Mouse (Mus musculus): ENCODE measurements at regions not wholly inside any gene's neighbourhood (a gene's known extent, or its start where the extent isn't known, plus 50 kb on each side); places are given as distances from the start of the nearest gene placed in this dataset.

GRCm38 (mm10) chr6:100975835-100976234 is 142.4 kb downstream of the Ppp4r2 start:
- no peak overlapping the region for H3K27ac ChIP-seq

GRCm38 (mm10) chr6:100977201-100977691 is 143.8 kb downstream of the Ppp4r2 start:
- WGBS = 36% methylated on average over 9 of the region's 9 CpGs
- no peaks in the 10 kb centered on the region for H3K36me3 ChIP-seq
- H3K9me3 ChIP-seq = no peaks in the 10 kb centered on the region
- H3K27me3 ChIP-seq = no peaks in the 10 kb centered on the region
- no peak overlapping the region for H3K9ac ChIP-seq
- H3K4me1 ChIP-seq = peaks cover 14% of the 10 kb centered on the region
- H3K4me3 ChIP-seq = no peak overlapping the region
- no peak overlapping the region for H3K4me2 ChIP-seq (replicated peaks)
- peak overlapping the region; percentile 64 for H3K27ac ChIP-seq
- no peak for ATAC-seq (ENCODE audit: insufficient number of reproducible peaks, insufficient read depth, low FRiP score, low TSS enrichment)

More at GRCm38 (mm10) chr6:100975835-100976234, 142.4 kb downstream of the Ppp4r2 start:
- H3K4me3 ChIP-seq = no peak overlapping the region
- peak; percentile 85 for ATAC-seq (ENCODE audit: insufficient number of reproducible peaks, insufficient read depth, low FRiP score, low TSS enrichment)
- no peaks in the 10 kb centered on the region for H3K27me3 ChIP-seq
- no peaks in the 10 kb centered on the region for H3K36me3 ChIP-seq
- 13% methylated on average over 6 of the region's 6 CpGs for WGBS
- H3K4me2 ChIP-seq (replicated peaks) = peak overlapping the region; percentile 10; the same call in 1 of the 2 replicates
- no peaks in the 10 kb centered on the region for H3K9me3 ChIP-seq
- H3K9ac ChIP-seq = no peak overlapping the region
- peaks cover 17% of the 10 kb centered on the region for H3K4me1 ChIP-seq

GRCm38 (mm10) chr6:100978113-100978512 is 144.7 kb downstream of the Ppp4r2 start:
- no peak overlapping the region for H3K9ac ChIP-seq
- peak overlapping the region; percentile 64 for H3K27ac ChIP-seq
- H3K4me2 ChIP-seq (replicated peaks) = no peak overlapping the region
- peaks cover 14% of the 10 kb centered on the region for H3K4me1 ChIP-seq
- WGBS = 87% methylated on average over 5 of the region's 5 CpGs
- no peaks in the 10 kb centered on the region for H3K9me3 ChIP-seq
- ATAC-seq (ENCODE audit: insufficient number of reproducible peaks, insufficient read depth, low FRiP score, low TSS enrichment) = no peak
- no peaks in the 10 kb centered on the region for H3K27me3 ChIP-seq
- H3K36me3 ChIP-seq = no peaks in the 10 kb centered on the region
- no peak overlapping the region for H3K4me3 ChIP-seq

DNA sequence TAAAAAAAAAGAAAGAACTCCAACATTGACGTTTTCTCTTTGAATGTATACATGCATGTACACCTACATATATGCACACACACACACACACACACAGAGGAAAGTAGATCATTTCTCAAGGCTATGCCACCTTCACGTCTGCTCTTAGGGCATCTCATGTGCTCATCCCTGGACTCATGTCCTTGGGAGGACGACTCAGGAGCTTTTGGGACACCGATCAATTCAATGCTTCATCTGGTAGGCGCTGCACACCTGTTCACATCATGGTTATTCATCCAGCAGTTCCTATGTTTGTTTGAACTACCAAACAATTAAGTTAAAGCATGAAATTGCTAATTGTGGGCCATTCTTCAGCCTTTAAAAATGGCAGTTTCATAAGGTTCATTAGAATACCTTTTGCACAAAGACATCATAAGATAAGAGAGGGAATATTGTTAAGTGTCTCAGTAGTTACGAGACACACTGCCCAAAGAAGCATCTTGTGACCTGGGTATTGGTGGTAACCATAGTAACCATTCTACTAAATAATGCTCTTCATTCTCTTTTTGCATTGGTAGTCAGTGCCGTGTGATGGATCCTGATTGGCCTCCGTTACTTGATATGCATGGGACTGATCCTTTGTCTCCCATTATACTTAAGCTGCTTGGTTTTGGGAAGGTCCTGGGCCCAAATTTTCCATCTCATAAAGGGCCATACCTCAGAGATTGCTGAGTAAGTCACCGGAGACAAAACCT is 145.5 kb downstream of the Ppp4r2 start:
- H3K4me3 ChIP-seq = no peak overlapping the region
- H3K36me3 ChIP-seq = no peaks in the 10 kb centered on the region
- no peak for ATAC-seq (ENCODE audit: insufficient number of reproducible peaks, insufficient read depth, low FRiP score, low TSS enrichment)
- H3K27me3 ChIP-seq = no peaks in the 10 kb centered on the region
- peaks cover 17% of the 10 kb centered on the region for H3K4me1 ChIP-seq
- no peaks in the 10 kb centered on the region for H3K9me3 ChIP-seq
- no peak overlapping the region for H3K27ac ChIP-seq
- no peak overlapping the region for H3K4me2 ChIP-seq (replicated peaks)
- H3K9ac ChIP-seq = no peak overlapping the region
- WGBS = 87% methylated on average over 9 of the region's 9 CpGs

DNA sequence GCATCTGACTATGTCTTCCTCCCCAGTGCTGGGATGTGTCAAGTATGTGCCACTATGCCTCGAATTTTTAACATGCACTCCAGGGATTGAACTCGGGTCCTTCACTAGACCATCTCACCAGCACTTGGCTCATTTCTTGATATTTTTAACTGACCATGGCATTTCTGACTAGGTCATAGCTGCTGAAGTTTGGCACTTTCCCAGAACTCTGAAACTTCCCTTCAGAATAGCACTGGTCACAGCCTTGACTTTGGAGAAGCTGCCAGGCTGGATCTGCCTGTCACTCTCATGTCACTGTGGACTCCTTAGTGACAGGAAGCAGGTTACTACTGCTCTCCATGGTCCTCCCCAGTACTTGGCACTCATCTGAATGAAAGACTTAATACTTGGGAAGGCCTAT is 146.7 kb downstream of the Ppp4r2 start:
- 83% methylated on average over 2 of the region's 2 CpGs for WGBS
- H3K4me1 ChIP-seq = peaks cover 29% of the 10 kb centered on the region
- H3K4me3 ChIP-seq = no peak overlapping the region

GRCm38 (mm10) chr6:100984861-100985260 is 151.4 kb downstream of the Ppp4r2 start:
- no peaks in the 10 kb centered on the region for H3K36me3 ChIP-seq
- peak overlapping the region; percentile 25; the same call in 1 of the 2 replicates for H3K27ac ChIP-seq
- H3K9ac ChIP-seq = no peak overlapping the region
- no peaks in the 10 kb centered on the region for H3K27me3 ChIP-seq
- 32% methylated on average over 7 of the region's 7 CpGs for WGBS
- no peaks in the 10 kb centered on the region for H3K9me3 ChIP-seq
- H3K4me3 ChIP-seq = no peak overlapping the region
- no peak overlapping the region for H3K4me2 ChIP-seq (replicated peaks)
- ATAC-seq (ENCODE audit: insufficient number of reproducible peaks, insufficient read depth, low FRiP score, low TSS enrichment) = no peak
- H3K4me1 ChIP-seq = peaks cover 23% of the 10 kb centered on the region; the same call in 1 of the 2 replicates

More for the DNA sequence above, 146.7 kb downstream of the Ppp4r2 start:
- no peak overlapping the region for H3K4me2 ChIP-seq (replicated peaks)
- H3K9me3 ChIP-seq = no peaks in the 10 kb centered on the region
- H3K27me3 ChIP-seq = no peaks in the 10 kb centered on the region
- H3K27ac ChIP-seq = no peak overlapping the region
- no peak overlapping the region for H3K9ac ChIP-seq
- ATAC-seq (ENCODE audit: insufficient number of reproducible peaks, insufficient read depth, low FRiP score, low TSS enrichment) = no peak
- H3K36me3 ChIP-seq = no peaks in the 10 kb centered on the region

DNA sequence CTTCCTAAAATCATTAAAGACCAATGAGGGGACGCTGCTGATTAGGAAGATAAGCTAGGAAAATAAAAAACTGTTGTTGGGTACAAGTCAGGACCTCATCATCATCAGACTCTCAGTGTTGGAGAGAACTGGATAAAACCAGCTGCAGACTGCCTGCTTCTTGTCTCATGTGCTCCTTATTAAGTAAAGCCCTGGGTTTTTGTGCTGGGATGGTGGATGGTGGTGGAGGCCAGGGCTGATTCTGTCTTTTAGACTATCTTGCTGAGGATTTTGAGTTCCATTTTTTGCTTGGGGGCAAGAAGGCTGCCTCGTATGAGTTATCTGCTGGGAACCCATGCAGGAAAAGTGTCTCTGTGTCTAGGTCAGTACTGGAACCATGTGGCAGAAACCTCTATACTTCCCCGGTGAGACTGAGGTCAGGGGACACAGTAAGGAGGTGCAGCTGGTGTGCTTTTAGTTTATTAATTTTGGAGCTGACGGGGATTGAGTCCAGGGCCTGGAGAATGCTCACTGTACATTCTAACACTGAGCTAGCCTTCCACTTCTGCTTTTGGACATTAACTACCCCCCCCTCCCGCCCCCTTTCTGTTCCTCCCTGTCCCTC is 152.0 kb downstream of the Ppp4r2 start:
- Histone ChIP-seq H3K27ac (0 out of 2 replicates have a peak overlapping the region, but pooled peaks have one; percentile 25), H3K9ac (no peak overlapping the region), H3K4me1 (peaks cover 23% of the 10 kb centered on the region; the same call in 1 of the 2 replicates), H3K36me3 (no peaks in the 10 kb centered on the region), H3K27me3 (no peaks in the 10 kb centered on the region), H3K4me2 (replicated peaks) (no peak overlapping the region), H3K4me3 (no peak overlapping the region), H3K9me3 (no peaks in the 10 kb centered on the region)
- ATAC-seq (ENCODE audit: insufficient number of reproducible peaks, insufficient read depth, low FRiP score, low TSS enrichment) = no peak
- 42% methylated on average over 5 of the region's 5 CpGs for WGBS

- Histone ChIP-seq H3K4me3 (no peak overlapping the region), H3K9ac (no peak overlapping the region), H3K4me2 (replicated peaks) (no peak overlapping the region), H3K27ac (no peak overlapping the region), H3K27me3 (no peaks in the 10 kb centered on the region), H3K36me3 (no peaks in the 10 kb centered on the region), H3K9me3 (no peaks in the 10 kb centered on the region), H3K4me1 (peaks cover 23% of the 10 kb centered on the region; the same call in 1 of the 2 replicates)
- WGBS = 67% methylated on average over 6 of the region's 6 CpGs
- no peak for ATAC-seq (ENCODE audit: insufficient number of reproducible peaks, insufficient read depth, low FRiP score, low TSS enrichment)
These were observed 155.1 kb downstream of the Ppp4r2 start for GRCm38 (mm10) chr6:100988521-100988920.

GRCm38 (mm10) chr6:100993421-100993820 is 160.0 kb downstream of the Ppp4r2 start:
- Histone ChIP-seq H3K27me3 (no peaks in the 10 kb centered on the region), H3K9me3 (no peaks in the 10 kb centered on the region), H3K4me3 (no peak overlapping the region), H3K36me3 (no peaks in the 10 kb centered on the region), H3K4me2 (replicated peaks) (no peak overlapping the region), H3K9ac (no peak overlapping the region), H3K4me1 (no peaks in the 10 kb centered on the region; the same call in 1 of the 2 replicates), H3K27ac (no peak overlapping the region)
- 50% methylated on average over 1 of the region's 1 CpGs for WGBS
- ATAC-seq (ENCODE audit: insufficient number of reproducible peaks, insufficient read depth, low FRiP score, low TSS enrichment) = no peak

DNA sequence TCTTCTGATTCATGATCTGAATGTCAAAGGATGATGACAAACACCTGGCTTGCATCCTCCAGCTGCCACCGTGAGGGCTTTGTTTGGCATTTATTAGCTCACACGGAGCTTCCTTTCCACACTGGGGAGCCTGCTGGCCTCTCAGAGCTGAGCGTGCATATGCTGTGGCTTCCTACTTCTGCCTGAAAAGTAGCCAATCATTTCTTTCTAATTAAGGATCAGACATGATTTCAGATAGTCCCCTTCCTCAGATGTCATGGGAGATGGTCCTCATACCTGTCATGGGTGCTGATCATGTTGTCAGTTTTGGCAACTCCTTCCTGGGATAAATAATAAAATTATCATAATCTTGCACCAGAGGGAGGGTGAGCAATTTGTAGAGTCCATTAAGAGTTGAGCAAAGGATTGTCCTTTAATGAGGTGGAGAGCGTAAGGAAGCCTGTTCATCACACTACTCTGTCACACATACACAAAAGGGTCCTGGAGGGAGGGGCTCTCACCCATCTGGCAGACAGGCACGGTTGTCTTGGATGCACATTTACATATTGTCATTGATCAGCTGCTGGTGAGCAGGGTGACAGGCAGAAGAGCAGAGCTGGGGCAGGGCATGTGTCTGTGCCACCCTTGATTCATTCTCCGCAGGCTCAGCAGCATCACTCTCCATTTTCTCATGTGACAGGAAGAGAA is 162.6 kb downstream of the Ppp4r2 start:
- ATAC-seq (ENCODE audit: insufficient number of reproducible peaks, insufficient read depth, low FRiP score, low TSS enrichment) = no peak
- WGBS = 62% methylated on average over 6 of the region's 6 CpGs
- H3K27ac ChIP-seq = no peak overlapping the region
- no peak overlapping the region for H3K9ac ChIP-seq
- no peak overlapping the region for H3K4me2 ChIP-seq (replicated peaks)
- no peak overlapping the region for H3K4me3 ChIP-seq
- no peaks in the 10 kb centered on the region for H3K9me3 ChIP-seq
- no peaks in the 10 kb centered on the region for H3K27me3 ChIP-seq
- no peaks in the 10 kb centered on the region for H3K36me3 ChIP-seq
- H3K4me1 ChIP-seq = no peaks in the 10 kb centered on the region; the same call in 1 of the 2 replicates

DNA sequence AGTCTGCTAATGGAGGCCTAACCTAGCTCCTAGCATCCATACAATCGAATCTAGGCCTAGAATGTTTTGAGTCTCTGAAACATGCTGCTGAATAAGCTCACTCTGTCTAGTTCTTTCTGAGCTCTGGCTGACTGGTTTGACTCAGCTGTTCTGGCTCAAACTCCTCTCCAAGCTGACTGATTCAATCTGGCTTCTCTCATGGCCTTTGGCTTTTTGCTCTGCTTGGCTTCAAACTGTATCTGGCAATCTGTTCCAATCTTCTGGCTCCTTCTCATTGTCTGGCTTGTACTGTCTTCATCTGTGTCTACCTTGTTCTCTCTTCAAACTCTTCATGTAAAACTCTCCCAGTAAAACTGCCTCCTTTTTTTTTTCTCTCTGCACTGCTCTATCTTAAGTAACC is 164.9 kb downstream of the Ppp4r2 start:
- no peak overlapping the region for H3K4me3 ChIP-seq
- H3K4me2 ChIP-seq (replicated peaks) = no peak overlapping the region
- H3K4me1 ChIP-seq = no peaks in the 10 kb centered on the region; the same call in 1 of the 2 replicates
- no peak for ATAC-seq (ENCODE audit: insufficient number of reproducible peaks, insufficient read depth, low FRiP score, low TSS enrichment)
- H3K27me3 ChIP-seq = no peaks in the 10 kb centered on the region
- no peaks in the 10 kb centered on the region for H3K36me3 ChIP-seq
- no peaks in the 10 kb centered on the region for H3K9me3 ChIP-seq
- no peak overlapping the region for H3K9ac ChIP-seq
- 83% methylated on average over 1 of the region's 1 CpGs for WGBS
- no peak overlapping the region for H3K27ac ChIP-seq

Measured in embryonic facial prominence, embryonic 12.5 days (tissue).